Mouse (Mus musculus) right cerebral cortex, adult 18-20 months (tissue): ENCODE measurements at regions not wholly inside any gene's neighbourhood (a gene's known extent, or its start where the extent isn't known, plus 50 kb on each side); places are given as distances from the start of the nearest gene placed in this dataset.

Experiments used
- DNase-seq: peaks from one replicate; pipeline ENCODE4 v3.0.0; 2022; ENCODE audit warnings: mixed read lengths

GRCm38 (mm10) chr10:35389237-35389636, 322.5 kb downstream of the Amd2 start:
- DNase-seq = no peak

- peak; percentile 6 for DNase-seq
Measured at GRCm38 (mm10) chr10:35381688-35382087, 330.0 kb downstream of the Amd2 start.
